Mouse (Mus musculus) left cerebral cortex, adult 11 months (tissue): ENCODE results near the gene Gmppa.
A peak's percentile ranks its signal among the peaks of the same experiment; 100 is the strongest.

ENCODE experiments used
- DNase-seq: peaks from one replicate; pipeline ENCODE4 v3.0.0; 2022; ENCODE audit warnings: low spot score

Gene Gmppa

GRCm38 (mm10) chr1:75456746-75457564, 21.2 kb downstream of the Gmppa start:
- no peak for DNase-seq

DNA sequence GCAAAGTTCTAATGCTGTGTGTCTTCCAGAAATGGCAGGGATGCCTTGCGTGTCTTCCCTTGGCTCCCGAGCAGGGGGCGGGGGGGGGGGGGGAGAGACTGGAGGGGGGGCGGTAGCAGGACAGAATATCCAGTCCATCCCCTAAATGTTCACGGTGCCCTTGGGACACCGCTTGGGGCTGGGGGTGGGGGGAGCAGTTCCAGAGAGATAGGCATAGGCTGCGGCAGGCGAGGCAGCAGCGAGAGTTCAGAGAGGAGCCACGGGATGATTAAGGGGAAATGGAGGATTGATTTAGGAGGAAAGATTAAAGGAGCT, 21.9 kb downstream of the Gmppa start:
- DNase-seq: no peak

DNA sequence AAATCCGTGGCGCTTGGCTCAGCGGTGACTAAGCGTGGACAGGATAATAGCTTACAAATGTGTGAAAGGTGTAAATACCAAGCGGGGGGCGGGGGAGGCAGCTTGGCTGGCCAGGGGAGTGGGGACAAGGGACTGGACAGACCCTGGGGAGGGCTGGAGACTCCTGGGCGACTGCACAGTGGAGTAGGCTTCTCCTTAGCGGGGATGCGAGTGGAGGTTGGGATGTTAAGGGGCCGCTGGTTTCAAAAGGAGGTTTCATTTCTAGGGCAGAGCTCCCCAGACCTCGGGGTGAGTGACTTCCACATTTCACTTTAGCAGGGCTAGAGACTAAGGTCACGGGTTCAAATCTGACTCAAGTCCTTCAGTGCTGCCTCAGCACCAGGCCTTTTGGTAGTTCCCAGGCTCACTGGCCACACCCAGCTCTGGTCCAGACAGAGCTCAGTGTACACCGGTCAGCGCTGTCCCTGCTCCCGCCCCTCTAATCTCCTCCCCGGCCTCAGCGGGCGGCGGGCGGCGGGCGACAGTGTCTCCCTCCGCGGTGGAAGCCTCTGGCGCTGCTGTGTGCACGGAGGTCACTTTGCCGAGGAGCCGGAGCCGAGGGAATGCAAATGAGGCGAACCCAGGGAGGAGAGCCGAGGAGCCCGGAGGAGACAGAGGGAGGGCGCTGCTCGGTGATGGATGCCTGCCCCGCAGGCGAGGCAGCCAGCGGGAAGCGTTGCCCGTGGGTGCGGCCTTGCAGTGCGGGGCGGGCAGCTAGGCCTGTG, 22.5 kb downstream of the Gmppa start:
- DNase-seq: no peak

- DNase-seq: no peak
Observed at GRCm38 (mm10) chr1:75458789-75459684, 23.3 kb downstream of the Gmppa start.

DNA sequence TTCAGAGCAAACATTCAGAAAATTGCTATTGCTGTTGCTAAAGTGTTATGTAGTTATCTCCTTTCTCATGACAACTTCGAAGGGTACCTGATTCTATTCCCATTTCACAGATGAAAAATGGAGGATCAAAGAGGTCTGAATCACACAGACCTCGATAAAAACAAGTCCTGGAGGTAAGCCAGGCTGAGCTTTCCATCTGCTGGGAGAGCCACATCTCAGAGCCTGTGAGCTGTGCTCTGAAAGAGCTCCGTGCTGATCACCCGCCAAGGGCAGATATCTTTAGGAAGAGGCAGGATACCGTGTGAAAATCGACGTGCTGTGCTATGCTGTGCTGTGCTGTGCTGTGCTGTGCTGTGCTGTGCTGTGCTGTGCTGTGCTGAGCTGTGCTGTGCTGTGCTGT, 24.6 kb downstream of the Gmppa start:
- DNase-seq: no peak

DNA sequence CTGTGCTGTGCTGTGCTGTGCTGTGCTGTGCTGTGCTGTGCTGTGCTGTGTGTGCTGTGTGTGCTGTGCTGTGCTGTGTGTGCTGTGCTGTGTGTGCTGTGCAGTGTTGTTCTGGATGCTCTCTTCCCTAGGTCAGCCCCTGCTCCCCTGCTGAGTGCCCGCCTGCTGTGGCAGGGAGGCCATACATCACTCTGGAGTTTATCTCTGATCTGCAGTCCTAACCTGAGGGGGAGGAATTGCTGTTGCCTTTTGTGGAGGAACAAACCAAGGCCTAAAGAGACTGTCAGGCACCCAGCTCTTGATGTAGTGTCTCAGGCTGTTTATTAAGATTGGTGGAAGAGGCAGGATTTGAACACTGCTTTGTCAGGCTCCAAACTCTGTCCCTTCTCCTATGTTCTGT, 26.9 kb downstream of the Gmppa start:
- DNase-seq: no peak

- no peak for DNase-seq
Observed at GRCm38 (mm10) chr1:75463652-75464204, 28.0 kb downstream of the Gmppa start.

GRCm38 (mm10) chr1:75467215-75467927, 31.6 kb downstream of the Gmppa start:
- DNase-seq: no peak

DNA sequence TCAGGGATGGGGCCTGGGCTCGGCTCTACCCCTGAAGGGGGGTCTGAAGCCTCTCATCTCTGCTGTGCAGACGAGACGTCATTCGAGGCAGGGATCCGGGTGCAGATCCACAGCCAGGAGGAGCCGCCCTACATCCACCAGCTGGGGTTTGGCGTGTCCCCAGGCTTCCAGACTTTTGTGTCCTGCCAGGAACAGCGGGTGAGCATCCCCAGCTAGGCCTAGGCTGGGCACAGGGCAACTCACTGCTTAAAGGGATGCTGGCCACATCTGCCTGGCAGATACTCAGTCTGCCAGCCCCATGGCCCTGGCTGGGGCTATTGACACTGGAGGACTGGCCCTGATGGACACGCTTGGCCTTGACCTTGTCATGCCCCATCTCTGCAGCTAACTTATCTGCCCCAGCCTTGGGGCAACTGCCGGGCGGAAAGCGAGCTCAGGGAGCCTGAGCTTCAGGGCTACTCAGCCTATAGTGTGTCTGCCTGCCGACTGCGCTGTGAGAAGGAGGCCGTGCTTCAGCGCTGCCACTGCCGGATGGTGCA, 33.6 kb downstream of the Gmppa start:
- DNase-seq: no peak

DNA sequence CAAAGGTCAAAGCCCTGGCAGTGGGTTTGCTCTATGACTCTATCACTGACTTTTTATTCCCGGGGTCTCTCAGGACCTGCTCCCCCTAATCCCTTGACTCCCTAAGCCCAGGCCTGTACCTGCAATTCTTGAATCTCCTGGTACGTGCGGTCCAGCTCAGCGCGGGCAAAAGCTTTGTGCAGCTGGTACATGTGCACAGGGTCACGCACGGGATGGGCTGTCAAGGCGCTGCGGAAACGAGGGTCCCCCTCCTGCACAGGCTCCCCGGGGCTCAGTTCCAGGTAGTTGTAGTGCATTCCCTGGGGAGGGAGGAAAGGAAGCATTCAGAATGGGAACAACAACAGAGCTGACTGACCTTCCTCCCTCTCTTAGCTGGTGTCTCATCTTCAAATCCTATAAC, 40.7 kb downstream of the Gmppa start:
- DNase-seq: no peak

DNA sequence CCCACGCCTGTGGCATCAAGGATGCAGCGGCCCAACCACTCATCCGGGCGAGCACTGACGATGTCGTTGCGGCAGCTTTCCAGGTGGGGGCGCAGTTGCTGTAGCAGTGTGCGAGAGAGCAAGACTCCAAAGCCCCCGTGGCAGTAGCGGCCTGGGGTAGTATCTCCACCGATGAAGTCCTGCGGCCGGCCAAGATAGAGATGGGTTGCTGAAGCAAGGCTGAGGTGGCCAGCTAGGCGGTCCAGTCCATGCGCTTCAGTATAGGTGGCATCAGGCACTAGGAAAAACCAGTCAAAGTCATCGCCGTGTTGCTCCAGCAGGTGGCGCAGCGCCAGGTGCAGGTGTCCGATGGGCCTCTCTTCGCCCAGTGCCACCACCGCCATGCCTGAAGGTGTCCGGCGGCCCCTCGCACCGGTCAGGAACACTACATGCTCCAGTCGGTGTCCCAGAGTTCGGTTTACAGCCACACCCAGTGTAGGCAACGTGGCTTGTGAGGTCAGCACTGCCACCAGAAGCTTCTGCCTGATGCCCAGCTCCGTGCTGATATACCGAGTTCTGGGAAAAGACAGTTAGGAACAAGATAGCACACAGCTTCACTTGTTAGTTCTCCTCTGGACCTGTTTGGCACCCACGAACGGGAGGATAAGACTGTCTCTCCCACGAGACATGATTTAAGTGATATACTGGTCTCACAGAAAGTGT, 41.7 kb downstream of the Gmppa start:
- DNase-seq: no peak

DNA sequence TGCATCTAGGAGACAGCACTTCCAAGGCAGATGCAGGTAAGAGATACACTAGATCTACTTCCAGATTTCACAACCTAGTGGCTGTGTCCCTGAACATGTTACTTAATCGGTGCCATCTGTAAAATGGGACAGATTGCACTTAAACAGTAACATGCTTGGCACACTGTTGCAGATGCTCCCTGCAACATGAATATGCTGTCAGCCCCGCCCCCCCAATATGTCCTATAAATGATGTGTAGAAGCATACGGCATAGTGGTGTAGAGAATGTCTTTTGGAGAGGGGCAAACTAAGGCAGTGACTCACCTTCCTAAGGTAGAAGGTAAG, 42.2 kb downstream of the Gmppa start:
- DNase-seq: no peak

- DNase-seq: no peak
Observed at GRCm38 (mm10) chr1:75478497-75478896, 42.8 kb downstream of the Gmppa start.

DNA sequence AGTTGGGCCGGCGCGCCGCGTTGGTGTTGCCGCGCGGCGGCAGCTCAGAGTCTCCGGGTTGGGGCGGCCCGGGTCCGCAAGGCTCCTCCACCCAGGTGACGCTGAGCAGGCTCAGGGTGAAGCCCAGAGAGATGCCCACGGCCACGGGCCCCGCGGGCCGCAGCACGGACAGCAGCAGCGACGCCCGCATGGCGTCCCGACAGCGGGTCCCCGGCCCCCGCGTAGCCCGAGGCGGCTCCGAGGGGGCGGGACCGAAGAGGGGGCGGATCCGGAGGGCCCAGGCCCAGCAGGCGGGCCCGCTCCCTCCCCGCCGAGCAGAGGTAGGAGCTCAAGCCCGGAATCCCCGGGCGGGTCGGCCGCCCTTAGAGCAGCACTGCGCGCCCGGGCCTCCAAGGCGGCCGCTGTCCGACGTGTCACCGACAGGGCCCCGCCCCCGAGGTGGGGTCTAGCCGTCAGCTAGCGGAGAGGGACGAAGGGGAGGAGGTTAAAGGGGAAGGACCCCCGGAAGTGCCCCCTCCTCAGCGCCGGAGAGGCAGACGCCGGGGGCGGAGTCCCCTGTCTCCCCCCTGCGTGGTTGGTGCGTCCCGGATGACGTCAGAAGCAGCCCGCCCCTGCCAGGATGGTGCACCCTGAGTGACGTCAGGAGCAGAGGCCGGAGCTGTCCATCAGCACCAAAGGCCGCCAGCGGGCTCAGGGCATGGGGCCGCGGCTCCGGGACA, 43.3 kb downstream of the Gmppa start, which contains the start of the genes Chpf and Tmem198:
Gene Chpf, minus strand, starts transcription at position 392 of the 719 bp plus-strand sequence.
Gene Tmem198, plus strand, starts transcription at position 617 of the 719 bp plus-strand sequence.
- DNase-seq: peak; percentile 95

GRCm38 (mm10) chr1:75479635-75479989, 43.9 kb downstream of the Gmppa start:
- DNase-seq: no peak

DNA sequence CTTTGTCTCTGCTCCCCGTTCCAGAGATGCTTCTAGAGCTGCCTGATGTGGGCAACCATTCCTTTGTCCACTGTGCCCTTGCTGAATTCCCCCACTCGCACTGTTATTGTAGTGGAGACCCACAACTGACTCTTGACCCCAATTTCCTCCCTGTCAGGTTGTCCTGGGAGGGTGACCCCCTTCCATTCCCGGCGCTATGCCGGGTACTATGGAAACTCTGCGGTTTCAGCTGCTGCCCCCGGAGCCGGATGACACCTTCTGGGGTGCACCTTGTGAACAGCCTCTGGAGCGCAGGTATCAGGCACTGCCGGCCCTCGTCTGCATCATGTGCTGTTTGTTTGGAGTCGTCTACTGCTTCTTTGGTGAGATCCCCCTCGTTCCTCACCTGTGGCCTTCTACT, 44.3 kb downstream of the Gmppa start:
- no peak for DNase-seq

- DNase-seq: no peak
Observed at GRCm38 (mm10) chr1:75480735-75481134, 45.0 kb downstream of the Gmppa start.

- no peak for DNase-seq
Observed at GRCm38 (mm10) chr1:75486561-75486960, 50.8 kb downstream of the Gmppa start.

DNA sequence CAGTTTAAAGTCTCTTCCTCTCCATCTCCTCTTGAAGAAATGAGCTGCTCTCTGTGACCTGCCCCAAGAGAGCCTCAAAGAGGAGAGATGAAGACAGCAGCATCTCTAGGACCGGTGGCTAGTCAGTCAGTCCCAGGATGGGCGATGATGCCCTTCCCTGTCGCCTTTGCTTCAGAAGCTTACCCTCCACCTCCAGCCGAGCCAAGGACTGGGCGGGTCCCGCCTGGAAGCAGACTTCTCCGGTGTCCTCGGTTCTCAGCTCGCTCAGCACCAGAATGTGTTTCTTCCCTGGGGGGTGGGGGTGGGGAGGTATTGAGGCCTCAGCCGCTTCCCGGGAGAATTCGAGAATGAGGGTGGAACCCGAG, 51.3 kb downstream of the Gmppa start:
- DNase-seq: no peak
